Mouse (Mus musculus) thymus, adult 2 months (tissue): ENCODE measurements around the gene Sufu.

Experiments
- CTCF ChIP-seq: fragments of 200-500 bp; IDR thresholded peaks from 2 replicates; pipeline ENCODE4 v1.5.1; 2012; ENCODE audit warnings: mild to moderate bottlenecking, control low read depth, low read length, moderate library complexity, borderline replicate concordance; ENCODE audit not compliant: control insufficient read depth, poor library complexity, insufficient read depth; ENCODE audit errors: extremely low read depth
- POLR2A ChIP-seq: fragments of 200-500 bp; IDR thresholded peaks from 2 replicates; pipeline ENCODE4 v1.6.1; 2012; ENCODE audit warnings: mild to moderate bottlenecking, low read length, control low read depth, moderate library complexity; ENCODE audit not compliant: control insufficient read depth, poor library complexity, insufficient read depth; ENCODE audit errors: extremely low read depth

- TF ChIP-seq POLR2A (no peak), CTCF (no peak)
These were observed 61.1 kb downstream of the Sufu start for GRCm38 (mm10) chr19:46457798-46458197.
